Mouse (Mus musculus) brain, embryonic 18.5 days (tissue): ENCODE data around the gene Elane.

ENCODE experiments used
- DNase-seq: peaks from one replicate; pipeline ENCODE4 v3.0.0-alpha.2; 2012; ENCODE audit warnings: low read depth, low spot score

The Elane gene

DNA sequence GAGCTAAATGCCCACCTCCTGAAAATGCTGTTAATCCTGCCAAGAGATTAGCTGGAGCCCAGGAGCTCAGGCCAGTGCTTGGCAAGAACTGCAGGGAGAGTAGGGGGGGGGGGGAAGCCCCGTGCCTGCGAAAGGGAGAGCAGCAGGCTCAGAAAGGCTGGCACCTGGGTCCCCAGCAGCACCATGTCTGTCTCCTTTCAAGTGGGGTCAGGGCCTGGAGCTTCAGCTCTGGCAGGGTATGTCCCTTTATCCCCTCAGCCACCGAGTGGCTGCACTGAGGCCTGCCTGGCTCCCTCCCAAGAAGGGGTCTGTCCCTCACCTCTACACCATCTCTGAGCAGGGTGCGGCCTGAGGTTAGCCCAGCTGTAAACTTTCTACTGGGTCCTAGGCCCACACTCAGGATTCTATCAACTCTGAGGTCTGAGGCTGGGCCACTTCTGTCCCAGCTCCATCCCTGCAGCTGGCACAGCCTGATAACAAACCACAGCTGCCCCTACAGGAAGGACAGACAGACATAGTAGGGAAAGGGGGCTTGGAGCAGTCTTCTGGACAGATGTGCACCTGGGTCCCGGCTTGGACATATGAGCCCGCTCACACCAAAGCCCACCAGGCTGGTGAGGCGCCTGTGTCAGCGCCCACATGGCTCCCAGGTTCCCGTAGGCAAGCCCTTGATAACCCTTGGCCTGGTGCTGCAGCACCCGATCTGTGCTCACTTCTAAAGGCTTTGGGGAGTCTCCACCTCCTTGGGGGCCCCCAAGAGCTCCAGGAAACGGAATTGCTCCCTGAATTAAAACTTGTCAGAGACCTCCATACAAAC, 28.3 kb downstream of the Elane start:
- DNase-seq, result no peak

DNA sequence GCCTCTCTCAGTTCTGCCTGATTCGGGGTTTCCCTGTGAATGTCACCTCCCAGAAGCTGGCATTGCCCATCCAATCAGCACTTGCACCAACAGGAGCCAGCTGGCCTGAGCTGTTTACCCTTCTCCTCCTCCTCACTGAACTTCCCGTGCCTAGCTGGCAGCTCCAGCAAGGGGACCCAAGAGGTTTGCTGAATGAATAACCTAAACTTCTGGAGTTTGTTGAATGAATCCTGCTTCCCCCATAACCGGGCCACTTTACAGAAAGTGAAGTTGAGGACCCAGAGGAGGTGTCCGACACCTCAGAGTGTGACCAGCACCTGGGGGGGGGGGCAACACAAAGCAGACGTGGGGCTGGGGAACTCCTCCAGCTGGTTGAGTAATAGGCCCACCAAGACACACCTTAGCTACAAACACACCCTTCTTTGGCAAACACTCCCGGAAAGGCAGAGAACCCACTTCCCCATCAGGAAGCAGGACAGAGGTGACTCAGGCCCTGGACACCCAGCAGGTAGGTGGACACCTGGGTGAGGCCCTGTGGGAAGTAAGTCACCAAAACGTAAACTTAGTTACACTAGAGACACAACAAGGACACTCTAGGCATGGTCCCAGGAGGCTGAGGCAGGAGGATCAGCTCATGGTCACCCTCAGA, 29.0 kb downstream of the Elane start:
- no peak for DNase-seq

DNA sequence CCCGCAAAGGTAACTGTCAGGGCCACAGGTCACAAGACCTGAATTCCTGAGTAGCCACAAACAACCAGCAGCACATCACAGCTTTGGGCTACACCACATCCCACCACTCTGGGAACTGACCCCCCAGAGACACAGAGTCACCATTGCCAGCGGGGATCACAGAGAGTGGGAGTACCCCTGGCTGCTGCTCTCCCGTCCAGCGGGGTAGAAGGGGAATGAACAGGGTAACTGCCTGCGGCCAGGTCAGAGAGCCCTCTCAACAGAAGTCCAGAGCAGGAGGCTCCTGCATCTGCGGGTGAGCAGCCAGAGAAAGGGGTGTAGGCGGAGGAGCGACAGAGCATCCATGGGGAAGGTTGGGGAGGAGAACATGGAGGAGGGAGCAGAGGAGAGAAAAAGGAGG, 30.0 kb downstream of the Elane start:
- no peak for DNase-seq

DNA sequence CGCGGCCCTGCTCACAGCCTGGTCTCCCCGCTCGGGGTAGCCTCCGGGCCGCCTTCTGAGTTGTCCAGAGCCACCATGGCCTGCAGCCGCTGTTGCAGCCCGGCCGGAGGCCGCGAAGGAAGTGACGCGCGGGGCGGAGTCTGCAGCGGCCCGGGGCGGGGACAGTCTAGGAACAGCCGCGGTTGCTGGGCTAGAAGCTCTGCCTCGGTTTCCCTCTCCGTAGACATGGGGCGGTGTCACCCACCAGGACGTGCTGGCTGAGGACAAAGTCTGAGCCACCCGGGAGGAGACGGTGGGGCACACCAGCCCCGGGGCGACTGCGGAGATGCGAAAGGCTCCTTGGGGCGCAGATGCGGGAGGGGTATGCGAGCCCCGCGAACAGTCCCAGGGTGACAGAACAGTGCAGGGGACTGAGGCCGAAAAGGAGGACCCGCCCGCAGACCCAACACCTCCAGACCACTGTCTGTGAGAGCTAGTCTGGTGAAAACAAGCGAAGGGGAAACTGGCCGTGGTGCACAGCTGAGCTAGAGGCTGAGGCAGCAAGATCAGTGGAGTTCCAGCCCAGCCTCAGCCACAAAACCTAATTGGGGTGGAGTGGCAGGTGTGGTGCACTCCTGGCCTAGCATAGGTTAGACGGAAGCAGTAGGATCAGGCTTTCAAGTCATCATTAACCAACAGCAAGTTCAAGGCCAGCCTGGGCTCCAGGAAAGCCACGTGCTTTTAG, 30.9 kb downstream of the Elane start, which contains the start of gene Kiss1r:
Gene Kiss1r, plus strand, starts transcription at position 164 of the 724 bp plus-strand sequence.
- DNase-seq, result no peak

DNA sequence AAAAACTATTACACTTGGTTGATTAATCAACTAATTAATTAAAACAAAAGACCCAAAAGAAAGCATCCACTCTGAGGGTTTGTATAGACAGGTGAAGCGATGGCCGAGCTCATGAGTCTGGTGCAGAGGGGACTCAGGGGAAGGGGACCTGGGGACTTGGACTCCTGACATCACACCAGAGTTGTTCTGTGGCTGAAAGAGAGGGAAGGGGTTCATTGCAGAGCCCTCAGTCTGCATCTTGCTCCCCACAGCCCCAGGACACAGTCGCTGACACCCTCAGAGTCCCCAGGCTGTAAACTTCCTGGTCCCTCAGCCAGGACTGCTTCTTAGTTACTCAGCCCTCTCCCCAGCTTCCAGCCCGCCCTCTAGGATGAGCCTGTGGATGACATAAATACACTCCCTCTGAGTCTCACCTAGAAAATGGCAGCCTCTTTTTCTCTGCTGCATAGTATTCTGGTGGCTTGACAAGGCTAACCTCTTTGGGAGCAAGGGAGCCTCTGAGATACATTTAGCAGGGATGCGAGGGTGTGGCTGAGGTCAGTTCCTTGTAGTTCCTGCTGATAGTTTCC, 31.6 kb downstream of the Elane start:
- DNase-seq, result no peak

DNA sequence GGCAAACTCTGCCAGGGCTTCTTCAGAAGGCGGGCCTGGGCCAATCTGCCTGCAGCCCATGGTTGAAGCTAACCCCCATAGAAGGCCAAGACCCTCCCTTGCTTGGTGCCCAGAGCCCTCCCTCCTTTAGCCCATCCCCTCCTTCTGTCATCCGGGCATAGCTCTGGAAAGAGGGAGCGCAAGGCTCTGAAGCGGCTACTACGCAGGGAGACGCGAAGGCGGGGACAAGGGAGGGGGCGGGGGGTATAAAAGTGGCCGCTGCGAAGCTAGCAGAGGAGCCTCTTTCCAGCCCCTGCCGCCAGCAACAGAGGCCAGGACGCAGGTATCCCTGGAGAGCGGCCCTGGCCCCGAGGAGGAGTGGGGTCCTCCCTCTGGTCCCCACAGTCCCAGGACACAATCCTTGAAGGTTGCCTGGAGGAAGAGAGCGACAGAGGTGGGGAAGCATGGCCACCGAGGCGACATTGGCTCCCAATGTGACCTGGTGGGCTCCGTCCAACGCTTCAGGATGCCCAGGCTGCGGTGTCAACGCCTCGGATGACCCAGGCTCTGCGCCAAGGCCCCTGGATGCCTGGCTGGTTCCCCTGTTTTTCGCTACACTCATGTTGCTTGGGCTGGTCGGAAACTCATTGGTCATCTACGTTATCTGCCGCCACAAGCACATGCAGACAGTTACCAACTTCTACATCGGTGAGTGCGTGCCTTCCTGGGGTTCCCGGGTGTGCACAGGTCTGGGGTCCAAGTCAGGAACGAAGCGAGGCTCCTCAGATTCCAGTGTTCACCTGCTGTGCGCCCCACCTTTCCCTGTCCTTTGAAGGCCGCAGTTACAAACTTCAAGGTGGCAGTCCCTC, 32.4 kb downstream of the Elane start:
- no peak for DNase-seq

DNA sequence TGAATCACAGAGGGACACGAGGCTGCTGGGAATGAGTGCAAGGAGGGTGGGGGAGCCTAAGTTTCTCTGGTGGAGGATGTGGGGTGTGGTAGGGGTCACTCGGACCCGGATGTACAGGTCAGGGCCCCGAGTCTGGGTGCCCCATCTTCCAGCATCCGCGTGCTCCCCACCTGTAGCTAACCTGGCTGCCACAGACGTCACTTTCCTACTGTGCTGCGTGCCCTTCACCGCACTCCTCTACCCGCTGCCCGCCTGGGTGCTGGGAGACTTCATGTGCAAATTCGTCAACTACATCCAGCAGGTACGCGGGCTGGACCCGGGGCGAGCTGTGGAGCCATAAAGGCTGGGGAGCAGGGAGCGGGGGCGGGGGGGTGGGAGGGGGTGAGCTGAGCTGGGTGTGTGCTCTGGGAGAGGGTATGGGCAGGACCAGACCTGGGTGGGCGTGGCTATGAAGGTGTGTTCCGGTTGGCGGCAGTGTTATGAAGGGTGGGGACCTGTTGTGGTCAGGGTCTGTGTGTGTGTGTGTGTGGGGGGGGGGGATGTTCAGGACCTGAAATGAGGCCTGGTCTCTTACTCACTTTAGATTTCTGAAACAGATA, 33.3 kb downstream of the Elane start:
- DNase-seq, result no peak

DNA sequence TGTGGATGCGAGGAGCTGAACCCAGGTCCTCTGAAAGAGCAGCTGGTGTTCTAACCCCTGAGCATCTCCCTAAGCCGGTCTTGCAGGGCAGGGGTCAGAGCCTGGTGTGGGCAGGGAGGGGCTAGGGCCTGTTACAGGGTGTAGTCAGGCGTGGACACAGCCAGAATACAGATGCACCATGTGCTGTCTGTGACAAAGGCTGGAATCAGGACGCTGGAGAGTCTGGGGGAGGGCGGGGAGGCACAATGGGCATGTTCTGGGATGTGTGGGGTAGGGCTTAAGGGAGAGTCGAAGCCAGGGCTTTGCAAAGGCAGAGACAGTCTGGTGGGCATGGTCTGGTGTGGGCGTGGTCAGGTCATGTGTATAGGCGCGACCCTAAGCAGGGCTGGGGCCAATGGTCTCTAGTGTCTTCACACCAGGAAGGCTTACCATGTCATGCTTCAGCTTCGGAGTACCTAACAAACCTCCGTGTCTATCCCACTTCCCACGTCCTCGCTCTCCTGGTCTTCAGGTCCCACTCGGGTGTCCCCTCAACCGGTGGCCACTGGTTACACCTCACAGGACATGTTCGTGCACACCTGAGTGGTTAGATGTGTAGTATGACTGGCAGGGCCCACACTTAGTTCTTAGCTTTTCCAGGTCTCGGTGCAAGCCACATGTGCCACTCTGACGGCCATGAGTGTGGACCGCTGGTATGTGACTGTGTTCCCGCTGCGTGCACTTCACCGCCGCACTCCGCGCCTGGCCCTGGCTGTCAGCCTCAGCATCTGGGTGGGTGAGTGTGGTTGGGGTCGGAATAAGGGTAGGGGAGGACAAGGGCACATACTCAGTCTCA, 34.2 kb downstream of the Elane start:
- no peak for DNase-seq

DNA sequence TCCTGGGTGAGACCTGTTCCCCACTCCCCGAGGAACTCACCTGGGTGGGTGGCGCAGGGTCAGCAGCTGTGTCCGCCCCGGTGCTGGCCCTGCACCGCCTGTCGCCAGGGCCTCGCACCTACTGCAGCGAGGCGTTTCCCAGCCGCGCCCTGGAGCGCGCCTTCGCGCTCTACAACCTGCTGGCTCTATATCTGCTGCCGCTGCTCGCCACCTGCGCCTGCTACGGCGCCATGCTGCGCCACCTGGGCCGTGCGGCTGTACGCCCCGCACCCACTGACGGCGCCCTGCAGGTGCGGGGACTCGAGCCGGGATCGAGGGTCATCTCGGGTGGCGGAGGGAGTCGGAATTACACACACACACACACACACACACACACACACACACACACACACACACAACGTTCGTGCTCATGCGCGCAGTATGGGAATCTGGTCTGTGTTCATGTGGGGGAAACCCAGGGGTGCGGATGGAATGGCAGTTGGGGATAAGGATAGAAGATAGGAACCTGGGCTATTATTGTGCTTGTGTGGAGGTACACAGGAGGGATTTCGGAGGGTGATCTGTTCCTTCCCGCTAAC, 35.0 kb downstream of the Elane start, which contains the start of gene R3hdm4:
Gene R3hdm4, minus strand, starts transcription at position 251 of the 578 bp plus-strand sequence.
- DNase-seq, result no peak

DNA sequence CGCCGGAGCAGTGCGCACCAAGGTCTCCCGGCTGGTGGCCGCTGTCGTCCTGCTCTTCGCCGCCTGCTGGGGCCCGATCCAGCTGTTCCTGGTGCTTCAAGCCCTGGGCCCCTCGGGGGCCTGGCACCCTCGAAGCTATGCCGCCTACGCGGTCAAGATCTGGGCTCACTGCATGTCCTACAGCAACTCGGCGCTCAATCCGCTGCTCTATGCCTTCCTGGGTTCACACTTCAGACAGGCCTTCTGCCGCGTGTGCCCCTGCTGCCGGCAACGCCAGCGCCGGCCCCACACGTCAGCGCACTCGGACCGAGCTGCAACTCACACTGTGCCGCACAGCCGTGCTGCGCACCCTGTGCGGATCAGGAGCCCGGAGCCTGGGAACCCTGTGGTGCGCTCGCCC, 35.5 kb downstream of the Elane start:
- DNase-seq, result no peak

DNA sequence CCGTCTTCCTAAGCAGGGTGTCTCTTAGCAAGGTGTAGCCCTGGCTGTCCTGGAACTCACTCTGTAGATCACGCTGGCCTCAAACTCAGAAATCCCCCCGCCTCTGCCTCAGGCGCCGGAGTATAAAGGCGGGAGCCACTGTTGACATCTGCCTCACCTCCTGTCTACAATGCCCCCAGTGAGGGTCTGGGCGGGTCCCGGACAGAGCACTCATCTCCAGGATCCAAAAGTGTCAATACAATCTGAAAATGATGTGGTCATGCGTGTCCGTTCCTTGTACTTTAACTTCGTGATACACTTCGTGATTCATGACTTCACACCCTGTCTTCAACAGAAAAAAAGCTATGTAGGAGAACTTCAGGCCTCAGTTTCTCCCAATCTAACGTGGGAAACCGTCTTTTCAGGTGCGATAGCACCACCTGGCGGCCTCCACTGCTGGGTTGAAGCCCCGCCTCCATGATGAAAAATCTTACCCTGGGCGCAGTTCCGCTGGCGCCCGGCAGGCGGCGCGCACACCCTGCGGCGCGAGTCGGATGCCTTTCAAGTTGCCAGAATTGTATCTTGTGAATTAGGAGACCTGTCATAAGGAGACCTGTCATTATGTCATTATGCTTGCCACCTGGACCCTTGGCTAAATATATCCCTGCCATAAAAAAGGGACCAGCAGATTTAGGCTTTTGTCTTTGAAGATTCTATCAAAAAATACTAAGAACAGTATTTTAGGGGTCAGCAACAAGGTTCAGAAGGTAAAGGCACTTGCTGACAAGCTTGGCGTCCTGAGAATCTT, 39.1 kb downstream of the Elane start:
- DNase-seq, result no peak

DNA sequence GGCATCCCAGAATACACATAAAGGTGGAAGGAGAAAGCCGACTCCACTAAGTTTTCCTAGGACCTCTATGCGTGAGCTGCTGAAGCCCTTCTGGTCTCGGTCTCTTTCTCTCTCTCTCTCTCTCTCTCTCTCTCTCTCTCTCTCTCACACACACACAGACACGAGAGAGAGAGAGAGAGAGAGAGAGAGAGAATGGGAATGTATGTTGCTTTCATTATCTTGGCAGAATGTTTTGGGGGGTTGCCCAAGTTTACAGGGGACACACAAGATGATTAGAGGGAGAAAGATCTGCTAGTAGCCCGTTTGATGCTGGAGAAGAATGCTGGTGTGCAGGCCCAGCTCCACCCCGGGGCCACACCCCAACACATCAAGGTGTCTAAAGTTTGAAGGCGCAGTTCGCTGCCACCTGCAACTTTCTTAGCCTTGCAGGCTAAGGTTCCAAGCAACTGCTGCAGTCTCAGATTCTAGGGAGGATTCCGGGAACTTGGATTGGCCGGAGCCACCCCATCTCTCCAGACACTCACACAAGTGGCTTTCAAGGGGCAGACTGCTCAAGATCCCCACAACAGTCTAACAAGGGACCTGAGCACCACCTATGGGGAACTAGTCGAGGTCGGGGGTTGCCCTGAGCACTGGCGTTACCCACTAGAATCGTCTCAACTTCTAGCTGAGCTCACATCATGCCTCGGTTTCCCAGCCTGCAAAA, 39.9 kb downstream of the Elane start:
- DNase-seq, result no peak

DNA sequence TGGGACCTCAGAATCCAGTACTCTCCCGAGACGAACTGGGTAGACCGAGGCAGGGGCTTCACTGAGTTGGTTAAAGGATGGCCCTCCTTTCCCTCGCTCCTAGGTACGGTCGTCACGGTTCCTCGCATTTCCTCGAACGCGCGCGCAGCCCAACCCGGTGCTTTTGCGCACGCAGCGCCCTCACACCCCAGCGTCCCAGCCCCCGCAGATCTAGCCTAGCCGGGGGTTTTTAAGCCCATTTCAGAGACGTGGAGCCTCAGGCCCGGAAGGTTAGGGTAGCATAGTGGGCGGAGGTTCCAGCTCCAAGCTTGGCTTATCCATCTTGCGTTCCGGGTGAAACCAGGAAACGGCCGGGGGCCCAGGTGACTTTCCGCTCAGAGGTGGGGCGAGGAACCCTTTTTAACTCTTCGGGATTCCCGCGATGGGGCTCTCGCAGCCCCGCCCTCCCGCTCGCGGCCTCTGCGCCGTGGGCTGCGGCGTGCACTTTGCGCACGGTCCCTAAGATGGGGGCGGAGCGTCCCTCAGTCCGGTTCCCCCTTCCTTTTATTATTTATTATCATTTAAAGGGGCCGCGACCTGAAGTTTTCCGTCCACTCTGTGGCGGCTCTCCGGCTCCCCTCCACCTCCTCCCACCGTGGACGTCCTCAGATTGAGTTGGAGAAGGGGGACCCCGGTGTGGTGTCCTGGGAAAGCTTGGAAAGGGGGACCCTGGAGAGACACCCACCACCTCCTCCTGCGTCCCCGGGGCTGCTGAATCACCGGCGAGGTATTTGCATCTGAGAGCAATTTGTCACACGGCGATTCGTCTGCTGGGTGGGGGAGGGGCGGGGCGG, 40.7 kb downstream of the Elane start, which contains the start of gene Arid3a:
Gene Arid3a, plus strand, starts transcription at position 553 of the 833 bp plus-strand sequence.
- DNase-seq, result peak; percentile 81

DNA sequence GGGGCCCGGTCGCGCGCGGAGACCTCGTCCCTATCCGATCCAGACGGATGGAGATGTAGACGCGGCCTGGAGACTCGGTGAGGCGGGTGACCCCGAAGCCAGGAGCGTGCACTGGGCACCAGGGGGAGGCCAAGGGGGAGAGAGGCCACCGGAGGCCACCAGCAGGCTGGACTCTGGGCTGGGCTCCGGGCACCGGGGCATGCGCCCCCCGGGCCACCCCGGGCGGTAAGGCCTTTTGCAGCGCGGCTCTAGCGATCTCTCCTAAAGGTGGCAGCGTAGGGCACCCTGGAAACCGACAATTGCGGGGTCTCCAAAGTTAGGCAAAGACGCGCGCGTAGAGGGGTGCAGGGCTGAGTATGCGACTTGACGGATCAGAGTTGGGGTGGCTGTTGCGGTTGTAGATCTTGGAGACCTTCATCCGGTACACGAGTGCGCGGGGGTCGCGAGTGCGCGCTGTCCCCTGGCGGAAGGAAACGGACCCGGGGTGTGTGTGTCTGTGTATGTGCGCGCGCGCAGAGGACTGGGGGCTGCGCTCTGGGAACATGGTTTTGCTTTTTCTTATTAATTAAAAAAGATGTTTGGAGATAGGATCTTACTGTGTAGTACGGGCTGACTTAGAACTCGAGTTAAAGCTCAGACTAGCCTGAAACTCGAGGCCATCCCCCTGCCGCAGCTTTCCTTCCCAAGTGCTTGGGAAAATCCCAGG, 41.4 kb downstream of the Elane start:
- DNase-seq, result no peak

DNA sequence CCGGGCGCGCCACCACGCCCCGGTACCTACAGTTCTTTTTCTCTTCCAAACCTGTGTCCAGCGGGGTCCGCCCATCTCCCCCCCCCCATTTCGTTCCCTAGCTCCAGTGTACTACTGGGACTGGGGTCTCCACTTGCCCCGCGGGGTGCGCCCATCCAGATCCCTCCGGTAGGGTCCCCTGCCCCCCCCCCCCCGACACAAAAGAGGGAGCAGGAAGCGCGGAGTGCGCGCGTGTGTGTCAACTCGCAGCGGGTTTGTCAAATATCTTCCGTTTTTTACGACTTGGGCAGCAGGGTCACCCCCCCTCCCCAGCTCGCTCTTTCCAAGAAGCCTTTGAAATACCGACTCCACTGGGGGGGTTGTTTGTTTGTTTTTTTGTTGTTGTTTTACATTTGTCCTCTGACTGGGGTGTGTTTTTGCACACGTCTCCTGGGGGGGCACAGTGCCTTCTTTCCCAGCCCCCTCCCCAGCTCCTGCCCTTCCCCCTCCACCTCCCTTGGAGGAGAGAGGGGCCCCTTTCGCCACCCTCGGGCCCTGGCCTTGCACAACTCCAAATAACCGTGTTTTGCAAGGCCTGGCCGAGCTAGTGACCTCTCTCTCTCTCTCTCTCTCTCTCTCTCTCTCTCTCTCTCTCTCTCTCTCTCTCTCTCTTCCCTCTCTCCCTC, 42.1 kb downstream of the Elane start:
- DNase-seq, result no peak
